Mouse (Mus musculus) bone marrow, adult 2 months (tissue): ENCODE measurements around the gene Klf4.

Source experiments
- CTCF ChIP-seq: fragments of 200-500 bp; IDR thresholded peaks from 2 replicates; pipeline ENCODE4 v1.5.1; 2011; ENCODE audit warnings: low read length, control low read depth; ENCODE audit not compliant: control insufficient read depth, insufficient read depth
- POLR2A ChIP-seq: fragments of 200-500 bp; IDR thresholded peaks from 2 replicates; pipeline ENCODE4 v1.6.1; 2011; ENCODE audit warnings: low read depth, mild to moderate bottlenecking, control low read depth, low read length, borderline replicate concordance; ENCODE audit not compliant: control insufficient read depth

DNA sequence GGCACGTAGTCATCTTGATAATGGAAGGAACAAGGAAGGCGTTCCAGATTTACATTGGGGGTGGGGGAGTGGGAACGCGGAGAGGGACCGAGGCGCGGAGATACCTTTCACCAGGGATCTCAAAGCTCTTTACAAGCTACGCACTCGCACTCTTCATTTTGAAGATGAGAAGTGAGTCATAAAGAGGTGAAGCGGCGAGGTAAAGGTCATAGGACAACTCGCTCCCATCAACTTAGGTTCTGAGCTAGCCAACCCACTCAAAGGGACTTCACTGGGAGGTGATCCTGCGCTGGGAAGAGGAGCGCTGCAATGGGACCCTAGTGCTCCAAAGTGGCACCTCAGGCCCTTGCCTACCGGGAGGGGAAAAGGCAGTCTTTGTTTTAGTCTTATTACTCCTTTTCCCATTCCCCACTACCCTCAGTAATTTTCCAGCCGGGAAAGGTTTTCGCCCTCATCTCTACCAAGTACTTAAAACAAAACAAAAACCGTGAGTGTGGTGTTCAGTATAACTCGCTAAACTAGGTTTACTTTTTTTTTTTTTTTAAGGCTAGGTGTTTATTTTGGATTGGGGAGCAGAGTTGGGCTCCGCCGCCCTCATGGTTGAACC is 1.0 kb upstream of the Klf4 start:
- TF ChIP-seq POLR2A = no peak
- no peak for TF ChIP-seq CTCF
